Mouse (Mus musculus) liver, embryonic 15.5 days (tissue): ENCODE data around the gene Plrg1. TPM values are rescaled to one million over a fixed set of nuclear protein-coding genes. Genes with fewer than 3 reads are reported as not detected.

Experiments used
- ATAC-seq: fragments of 200-750 bp; cut with Nextera tagmentation; 2 replicates; pipeline ENCODE4 v1.8.0; 2017; ENCODE audit warnings: moderate number of reproducible peaks, mild to moderate bottlenecking, moderate library complexity; ENCODE audit not compliant: insufficient read depth
- H3K27ac ChIP-seq: fragments of 300-500 bp; sonication (generic); replicated peaks from 2 replicates; pipeline ENCODE4 v1.5.1; 2015; ENCODE audit warnings: mild to moderate bottlenecking, inconsistent platforms
- H3K27me3 ChIP-seq: fragments of 300-500 bp; sonication (generic); 2 replicates; pipeline ENCODE4 v1.6.1; 2015; ENCODE audit warnings: mild to moderate bottlenecking, inconsistent platforms
- H3K36me3 ChIP-seq: fragments of 300-500 bp; sonication (generic); replicated peaks from 2 replicates; pipeline ENCODE4 v1.6.1; 2015; ENCODE audit warnings: moderate library complexity, mild to moderate bottlenecking, inconsistent platforms
- H3K4me1 ChIP-seq: fragments of 300-500 bp; sonication (generic); replicated peaks from 2 replicates; pipeline ENCODE4 v1.6.1; 2015; ENCODE audit warnings: inconsistent platforms
- H3K4me2 ChIP-seq: fragments of 300-500 bp; sonication (generic); 2 replicates; pipeline ENCODE4 v1.6.1; 2015; ENCODE audit warnings: moderate library complexity, mild to moderate bottlenecking, inconsistent platforms
- H3K4me3 ChIP-seq: fragments of 300-500 bp; sonication (generic); replicated peaks from 2 replicates; pipeline ENCODE4 v1.5.1; 2015; ENCODE audit warnings: mild to moderate bottlenecking, inconsistent platforms
- H3K9ac ChIP-seq: fragments of 300-500 bp; sonication (generic); 2 replicates; pipeline ENCODE4 v1.6.1; 2015; ENCODE audit warnings: moderate library complexity, mild to moderate bottlenecking, inconsistent platforms
- H3K9me3 ChIP-seq: fragments of 300-500 bp; sonication (generic); replicated peaks from 2 replicates; pipeline ENCODE4 v1.6.1; 2016; ENCODE audit warnings: inconsistent platforms
- WGBS: fragments of 180-500 bp; shearing (Covaris S2); methylation state at CpG from one replicate; pipeline ENCODE4 v1.1.7; 2015; ENCODE audit warnings: mixed read lengths; ENCODE audit not compliant: insufficient replicate concordance; 5-methylcytosine and 5-hydroxymethylcytosine counted together
- polyA plus RNA-seq: library from polyadenylated mRNA; unstranded; fragments of >200 nt; fragmentation: Nextera tagmentation; extraction: Ambion mirVana; gene quantifications from 2 replicates; pipeline ENCODE4 v1.2.1, GENCODE M21; 2015

Plrg1 gene
- polyA plus RNA-seq, 1 experiment from 2014 or later: 41.9 TPM

- ATAC-seq: no peak
- WGBS: 31% methylated on average over 14 of the region's 14 CpGs
- peak overlapping the region; percentile 25 for H3K4me2 ChIP-seq
- H3K9ac ChIP-seq: no peak overlapping the region
- H3K27me3 ChIP-seq: no peaks in the 10 kb centered on the region
- H3K9me3 ChIP-seq: no peaks in the 10 kb centered on the region
- H3K27ac ChIP-seq: no peak overlapping the region
- H3K4me1 ChIP-seq: no peaks in the 10 kb centered on the region
- H3K36me3 ChIP-seq: no peaks in the 10 kb centered on the region
- H3K4me3 ChIP-seq: 0 out of 2 replicates have a peak overlapping the region, but pooled peaks have one; percentile 8
Observed at GRCm38 (mm10) chr3:83098546-83099034, 43.3 kb downstream of the Plrg1 start.

GRCm38 (mm10) chr3:83099139-83099538 lies 43.8 kb downstream of the Plrg1 start:
- Histone ChIP-seq H3K4me2 (no peak overlapping the region; the same call in 1 of the 2 replicates), H3K4me3 (no peak overlapping the region), H3K9me3 (no peaks in the 10 kb centered on the region), H3K27me3 (no peaks in the 10 kb centered on the region), H3K4me1 (no peaks in the 10 kb centered on the region), H3K27ac (no peak overlapping the region), H3K9ac (no peak overlapping the region), H3K36me3 (no peaks in the 10 kb centered on the region)
- 76% methylated on average over 1 of the region's 1 CpGs for WGBS
- no peak for ATAC-seq

DNA sequence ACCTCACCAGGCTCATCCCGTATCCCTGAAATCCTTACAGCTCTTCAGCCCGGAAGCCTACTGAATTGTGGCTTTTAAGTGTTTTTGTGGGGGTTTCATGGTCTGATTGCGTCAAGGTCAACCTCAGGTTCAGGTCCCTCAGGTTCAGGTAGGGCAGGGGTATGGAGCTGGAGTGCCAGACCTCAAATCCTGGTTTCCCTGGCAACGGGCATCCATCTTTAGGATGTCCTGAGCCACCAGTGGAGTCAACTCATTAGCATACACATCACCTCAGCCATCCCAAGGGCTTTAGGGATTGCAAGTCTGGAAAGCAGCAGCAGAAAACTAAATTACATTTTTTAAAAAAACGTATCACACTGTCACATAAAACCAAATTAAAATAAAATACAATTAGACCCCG lies 44.3 kb downstream of the Plrg1 start:
- Histone ChIP-seq H3K27ac (no peak overlapping the region), H3K27me3 (no peaks in the 10 kb centered on the region), H3K4me3 (no peak overlapping the region), H3K36me3 (no peaks in the 10 kb centered on the region), H3K9ac (no peak overlapping the region), H3K4me1 (no peaks in the 10 kb centered on the region), H3K4me2 (no peak overlapping the region), H3K9me3 (no peaks in the 10 kb centered on the region)
- no peak for ATAC-seq
- 54% methylated on average over 6 of the region's 6 CpGs for WGBS

DNA sequence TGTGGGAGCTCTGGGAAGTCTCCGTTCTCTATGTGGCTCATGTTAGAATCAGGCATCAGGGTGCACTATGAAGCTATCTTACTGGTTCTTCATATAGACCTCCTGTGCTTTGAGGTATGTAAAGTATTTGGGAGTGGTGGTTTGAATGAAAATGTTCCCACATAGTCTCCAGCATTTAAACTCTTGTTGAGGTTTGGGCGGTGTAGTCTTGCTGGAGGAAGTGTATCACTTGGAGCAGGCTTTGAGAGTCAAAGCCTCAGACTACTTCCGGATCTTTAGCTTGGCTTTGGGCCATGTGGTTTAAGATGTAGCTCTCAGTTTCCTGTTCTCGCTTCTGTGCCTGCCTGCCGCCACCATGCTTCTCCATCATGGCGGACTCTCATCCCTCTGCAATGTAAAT lies 47.0 kb downstream of the Plrg1 start:
- Histone ChIP-seq H3K4me2 (no peak overlapping the region), H3K27ac (no peak overlapping the region), H3K36me3 (no peaks in the 10 kb centered on the region), H3K4me3 (no peak overlapping the region), H3K9me3 (no peaks in the 10 kb centered on the region), H3K27me3 (no peaks in the 10 kb centered on the region), H3K9ac (no peak overlapping the region), H3K4me1 (no peaks in the 10 kb centered on the region)
- ATAC-seq: no peak
- WGBS: 65% methylated on average over 6 of the region's 6 CpGs

DNA sequence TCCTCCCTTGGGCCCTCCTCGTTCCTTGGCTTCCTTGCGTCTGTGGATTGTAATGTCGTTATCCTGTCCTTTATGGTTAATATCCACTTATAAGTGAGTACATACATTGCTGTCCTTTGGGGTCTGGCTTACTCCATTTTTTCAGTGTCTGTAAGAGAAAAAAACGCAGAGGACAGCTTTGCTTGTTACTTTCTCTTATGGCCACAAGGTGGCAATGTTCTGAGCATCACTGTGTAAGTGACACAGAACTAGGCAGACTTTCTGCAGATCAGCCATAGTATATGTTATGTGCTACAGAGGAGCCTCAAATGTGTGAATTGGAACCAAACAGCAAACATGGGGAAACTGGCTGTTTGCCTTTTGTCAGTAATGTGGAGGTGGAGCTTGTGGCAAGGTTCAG lies 54.8 kb downstream of the Plrg1 start:
- no peaks in the 10 kb centered on the region for H3K27me3 ChIP-seq
- no peak overlapping the region for H3K9ac ChIP-seq
- no peak for ATAC-seq

GRCm38 (mm10) chr3:83111485-83112261 lies 56.4 kb downstream of the Plrg1 start:
- no peak overlapping the region for H3K27ac ChIP-seq
- no peaks in the 10 kb centered on the region for H3K27me3 ChIP-seq
- no peak overlapping the region for H3K4me2 ChIP-seq
- H3K9ac ChIP-seq: no peak overlapping the region
- WGBS: 49% methylated on average over 7 of the region's 7 CpGs
- H3K36me3 ChIP-seq: no peaks in the 10 kb centered on the region
- no peak for ATAC-seq
- no peaks in the 10 kb centered on the region for H3K9me3 ChIP-seq
- no peak overlapping the region for H3K4me3 ChIP-seq
- no peaks in the 10 kb centered on the region for H3K4me1 ChIP-seq

More for the DNA sequence above, 54.8 kb downstream of the Plrg1 start:
- H3K4me2 ChIP-seq: no peak overlapping the region
- no peaks in the 10 kb centered on the region for H3K4me1 ChIP-seq
- no peaks in the 10 kb centered on the region for H3K36me3 ChIP-seq
- no peaks in the 10 kb centered on the region for H3K9me3 ChIP-seq
- no peak overlapping the region for H3K4me3 ChIP-seq
- H3K27ac ChIP-seq: no peak overlapping the region
- 25% methylated on average over 4 of the region's 4 CpGs for WGBS

DNA sequence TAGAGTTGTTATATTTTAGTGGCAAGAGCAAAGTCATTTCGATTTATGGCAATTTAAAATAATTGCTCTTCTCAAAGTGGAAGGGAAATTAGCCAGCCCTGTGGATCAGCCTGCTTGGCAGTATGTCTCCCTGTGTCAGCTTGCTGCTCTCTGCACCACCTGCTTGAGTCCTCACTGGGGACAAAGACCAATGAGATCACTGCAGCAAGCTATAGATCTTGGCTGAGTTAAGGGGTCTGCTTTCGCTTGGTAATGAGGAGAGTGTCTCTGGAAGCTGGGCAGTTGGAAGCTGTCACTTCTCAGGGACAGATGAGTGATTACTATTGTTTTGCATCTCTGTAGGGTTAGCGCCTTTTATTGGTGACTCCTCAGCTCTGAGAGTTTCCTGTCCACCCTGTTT lies 57.5 kb downstream of the Plrg1 start:
- H3K27me3 ChIP-seq: no peaks in the 10 kb centered on the region
- H3K27ac ChIP-seq: no peak overlapping the region
- no peaks in the 10 kb centered on the region for H3K4me1 ChIP-seq
- no peak for ATAC-seq
- H3K9me3 ChIP-seq: no peaks in the 10 kb centered on the region
- H3K9ac ChIP-seq: no peak overlapping the region
- WGBS: 24% methylated on average over 3 of the region's 3 CpGs
- no peaks in the 10 kb centered on the region for H3K36me3 ChIP-seq
- no peak overlapping the region for H3K4me3 ChIP-seq
- no peak overlapping the region for H3K4me2 ChIP-seq

GRCm38 (mm10) chr3:83114946-83115345 lies 59.6 kb downstream of the Plrg1 start:
- H3K36me3 ChIP-seq: no peaks in the 10 kb centered on the region
- H3K4me1 ChIP-seq: no peaks in the 10 kb centered on the region
- H3K4me2 ChIP-seq: no peak overlapping the region
- ATAC-seq: no peak
- no peaks in the 10 kb centered on the region for H3K27me3 ChIP-seq
- no peaks in the 10 kb centered on the region for H3K9me3 ChIP-seq
- WGBS: 21% methylated on average over 1 of the region's 1 CpGs
- no peak overlapping the region for H3K9ac ChIP-seq
- no peak overlapping the region for H3K4me3 ChIP-seq
- H3K27ac ChIP-seq: no peak overlapping the region

DNA sequence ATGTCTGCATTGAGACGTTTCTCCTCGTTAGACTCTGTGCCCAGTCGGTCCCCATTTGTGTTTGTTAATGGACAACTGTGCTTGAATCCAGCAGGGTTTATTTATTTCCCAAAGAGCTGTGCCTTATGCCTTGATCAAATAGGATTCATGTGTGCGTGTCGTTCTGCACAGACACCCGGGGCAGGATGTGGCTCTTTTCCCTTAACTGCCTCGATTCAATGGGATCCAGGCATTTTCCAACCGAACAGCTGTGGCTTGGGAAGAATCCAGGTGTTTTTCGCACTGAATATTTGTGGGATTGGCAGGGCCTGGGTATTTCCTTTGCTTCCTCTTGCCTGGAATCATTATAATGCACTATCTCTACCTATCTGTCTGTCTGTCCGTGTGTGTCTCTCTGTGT lies 62.3 kb downstream of the Plrg1 start:
- ATAC-seq: no peak
- Histone ChIP-seq H3K9me3 (no peaks in the 10 kb centered on the region), H3K4me3 (no peak overlapping the region), H3K4me1 (no peaks in the 10 kb centered on the region), H3K27ac (no peak overlapping the region), H3K27me3 (no peaks in the 10 kb centered on the region), H3K9ac (no peak overlapping the region), H3K4me2 (no peak overlapping the region), H3K36me3 (no peaks in the 10 kb centered on the region)
- 59% methylated on average over 10 of the region's 10 CpGs for WGBS

Other genes with a start within 250 kb of the Plrg1 start
- 0.88 and 0.91 TPM in 2 replicates for gene Rbm46, start 179.0 kb upstream of the Plrg1 start, polyA plus RNA-seq
- gene Lrat, start 151.5 kb upstream of the Plrg1 start, polyA plus RNA-seq: 1.7 and 2.2 TPM in 2 replicates
- gene Fgg, start 47.8 kb upstream of the Plrg1 start, polyA plus RNA-seq: 827 and 988 TPM in 2 replicates
- 921 and 1,132 TPM in 2 replicates for gene Fga, start 29.4 kb upstream of the Plrg1 start, polyA plus RNA-seq
- 533 and 675 TPM in 2 replicates for gene Fgb, start 5.7 kb upstream of the Plrg1 start, polyA plus RNA-seq
- 0.01 and 0.02 TPM in 2 replicates for gene Dchs2, start 72.4 kb downstream of the Plrg1 start, polyA plus RNA-seq